Mouse (Mus musculus) myocyte (in vitro differentiated cells): ENCODE data around the gene Shc3. TPM values are rescaled to one million over a fixed set of nuclear protein-coding genes. Genes with fewer than 3 reads are reported as not detected.

Experiments
- H3K27me3 ChIP-seq: one replicate; pipeline ENCODE4 v1.6.1; 2011; ENCODE audit not compliant: control insufficient read depth, insufficient read depth, insufficient read length
- H3K36me3 ChIP-seq: one replicate; pipeline ENCODE4 v1.6.1; 2011; ENCODE audit not compliant: control insufficient read depth, insufficient read depth
- H3K4me2 ChIP-seq: one replicate; pipeline ENCODE4 v1.6.1; 2011; ENCODE audit warnings: low read depth, control low read depth
- H3K4me3 ChIP-seq: one replicate; pipeline ENCODE4 v1.5.1; 2011; ENCODE audit warnings: mild to moderate bottlenecking, control low read depth, moderate library complexity
- H3K79me2 ChIP-seq: one replicate; pipeline ENCODE4 v1.6.1; 2011; ENCODE audit not compliant: control insufficient read depth, insufficient read depth
- H3ac ChIP-seq: one replicate; pipeline ENCODE4 v1.6.1; 2011; ENCODE audit not compliant: control insufficient read depth, insufficient read length
- CEBPB ChIP-seq: IDR thresholded peaks from 2 replicates; pipeline ENCODE4 v1.6.1; 2011; ENCODE audit warnings: mild to moderate bottlenecking, moderate library complexity; ENCODE audit not compliant: poor library complexity, insufficient read depth, severe bottlenecking
- E2F4 ChIP-seq: IDR thresholded peaks from one replicate; pipeline ENCODE4 v1.6.1; 2011; ENCODE audit warnings: mild to moderate bottlenecking, control low read depth, moderate library complexity; ENCODE audit not compliant: insufficient read depth
- MAX ChIP-seq: IDR thresholded peaks from one replicate; pipeline ENCODE4 v1.6.1; 2011; ENCODE audit warnings: low read depth, mild to moderate bottlenecking, control low read depth
- MYOD1 ChIP-seq, 3 experiments: IDR thresholded peaks; one replicate each; pipeline ENCODE4 v1.6.1; 2011; ENCODE audit warnings: control low read depth in 2 of 3, low read depth in 2 of 3, mild to moderate bottlenecking in 2 of 3, moderate library complexity in 1 of 3; ENCODE audit not compliant: insufficient read length in 2 of 3, control insufficient read depth in 1 of 3
- MYOG ChIP-seq, 3 experiments: IDR thresholded peaks; one replicate each; pipeline ENCODE4 v1.6.1; 2011; ENCODE audit warnings: control low read depth in 2 of 3, low read depth in 2 of 3, mild to moderate bottlenecking in 2 of 3; ENCODE audit not compliant: insufficient read length in 2 of 3, control insufficient read depth in 1 of 3, insufficient read depth in 1 of 3
- POLR2A ChIP-seq: IDR thresholded peaks from one replicate; pipeline ENCODE4 v1.6.1; 2011; ENCODE audit warnings: low read depth, mild to moderate bottlenecking, control low read depth, moderate library complexity; ENCODE audit not compliant: insufficient read length
- POLR2AphosphoS2 ChIP-seq: IDR thresholded peaks from one replicate; pipeline ENCODE4 v1.6.1; 2011; ENCODE audit warnings: low read depth, control low read depth; ENCODE audit not compliant: insufficient read length
- REST ChIP-seq: IDR thresholded peaks from one replicate; pipeline ENCODE4 v1.6.1; 2011; ENCODE audit warnings: mild to moderate bottlenecking, control low read depth, moderate library complexity; ENCODE audit not compliant: insufficient read depth, insufficient read length
- SRF ChIP-seq: IDR thresholded peaks from one replicate; pipeline ENCODE4 v1.6.1; 2011; ENCODE audit warnings: low read depth; ENCODE audit not compliant: control insufficient read depth, insufficient read length
- TCF12 ChIP-seq: IDR thresholded peaks from one replicate; pipeline ENCODE4 v1.6.1; 2011; ENCODE audit warnings: mild to moderate bottlenecking, control low read depth; ENCODE audit not compliant: poor library complexity, insufficient read depth, severe bottlenecking
- TCF3 ChIP-seq: IDR thresholded peaks from one replicate; pipeline ENCODE4 v1.6.1; 2011; ENCODE audit warnings: low read depth, control low read depth; ENCODE audit not compliant: insufficient read length
- USF1 ChIP-seq: IDR thresholded peaks from one replicate; pipeline ENCODE4 v1.6.1; 2011; ENCODE audit warnings: low read depth, mild to moderate bottlenecking, control low read depth, moderate library complexity
- polyA plus RNA-seq: library from polyadenylated mRNA; unstranded; fragments of >200 nt; fragmentation: generic; extraction: Trizol; gene quantifications from one replicate; pipeline ENCODE4 v1.2.1, GENCODE M21; 2012; ENCODE audit warnings: missing spikeins

The Shc3 gene
- polyA plus RNA-seq, 1 experiment: 0.17 TPM

DNA sequence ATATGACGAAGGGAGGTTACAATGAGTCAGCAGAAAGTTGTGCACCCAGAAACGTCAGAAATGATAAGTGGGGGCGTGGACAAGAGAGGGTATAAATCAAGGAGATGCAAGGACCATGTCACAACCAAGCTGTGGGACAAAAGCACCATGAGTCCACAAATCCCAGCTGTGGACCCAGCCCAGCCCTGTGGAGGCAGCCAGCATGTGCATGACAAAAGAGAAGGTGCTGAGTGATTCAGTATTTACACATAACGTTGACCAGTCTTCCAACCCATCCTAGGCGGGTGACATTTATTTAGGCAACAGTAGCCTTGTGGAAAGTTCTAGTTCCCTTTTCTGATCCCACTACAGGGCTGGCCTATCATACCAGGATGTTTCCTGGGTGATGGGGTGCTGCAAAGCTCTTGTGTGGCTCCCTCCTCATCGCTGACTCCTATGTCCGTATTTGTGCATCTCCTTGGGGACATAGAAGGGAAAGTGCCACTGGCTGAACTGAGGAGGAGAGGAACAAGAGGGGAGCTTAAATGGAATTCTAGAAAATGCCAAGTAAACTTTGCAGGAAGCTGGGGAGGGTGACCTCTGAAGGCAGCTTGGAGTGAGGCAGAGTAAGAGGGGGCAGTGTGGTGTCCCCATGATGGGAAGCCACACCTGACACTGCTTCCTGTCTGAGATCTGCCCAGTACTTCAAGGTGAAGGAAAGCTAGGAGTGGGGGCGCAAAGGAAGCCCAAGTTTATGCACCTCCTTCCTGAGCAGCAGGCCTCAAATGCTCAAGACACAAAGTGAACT lies 77.4 kb downstream of the Shc3 start:
- Histone ChIP-seq H3ac (no peak overlapping the region), H3K79me2 (no peaks in the 10 kb centered on the region), H3K36me3 (no peaks in the 10 kb centered on the region), H3K27me3 (peaks cover 4% of the 10 kb centered on the region), H3K4me2 (no peak overlapping the region), H3K4me3 (no peak overlapping the region)
- TF ChIP-seq E2F4 (no peak), POLR2AphosphoS2 (no peak), POLR2A (no peak), MAX (no peak), SRF (no peak), MYOG (IDR thresholded peaks at IDR 0.05; ENCODE audit: control insufficient read depth in 1 of 3, insufficient read depth in 1 of 3, insufficient read length in 2 of 3, low read depth in 2 of 3) (no peak), TCF12 (no peak), TCF3 (no peak)

DNA sequence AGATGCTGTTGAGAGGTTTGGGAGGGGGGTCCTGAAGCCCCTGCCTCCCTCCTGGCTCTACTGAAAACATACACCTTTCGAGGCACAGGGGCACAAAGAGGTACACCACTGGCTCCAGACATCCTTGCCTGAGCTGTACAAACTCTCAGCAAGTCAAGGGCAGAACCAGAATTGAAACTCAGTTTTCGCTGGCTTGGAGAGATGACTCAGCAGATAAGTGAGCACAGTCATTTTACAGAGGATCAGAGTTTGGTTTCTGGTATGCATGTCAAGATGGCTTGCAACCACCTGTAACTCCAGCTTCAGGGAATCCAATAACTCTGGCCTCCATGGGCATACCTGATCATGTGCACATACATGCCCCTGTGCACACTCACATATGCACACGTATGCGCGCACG lies 79.0 kb downstream of the Shc3 start:
- Histone ChIP-seq H3K36me3 (no peaks in the 10 kb centered on the region), H3K4me2 (no peak overlapping the region), H3K79me2 (no peaks in the 10 kb centered on the region), H3K27me3 (peaks cover 6% of the 10 kb centered on the region), H3ac (no peak overlapping the region), H3K4me3 (no peak overlapping the region)
- TF ChIP-seq CEBPB (no peak), MYOD1 (IDR thresholded peaks at IDR 0.05; ENCODE audit: control insufficient read depth in 1 of 3, insufficient read length in 2 of 3, low read depth in 2 of 3) (no peak), POLR2A (no peak), TCF12 (no peak), MYOG (IDR thresholded peaks at IDR 0.05; ENCODE audit: control insufficient read depth in 1 of 3, insufficient read depth in 1 of 3, insufficient read length in 2 of 3, low read depth in 2 of 3) (no peak), MAX (no peak), USF1 (no peak), REST (no peak), TCF3 (no peak), POLR2AphosphoS2 (no peak), E2F4 (no peak), SRF (no peak)

DNA sequence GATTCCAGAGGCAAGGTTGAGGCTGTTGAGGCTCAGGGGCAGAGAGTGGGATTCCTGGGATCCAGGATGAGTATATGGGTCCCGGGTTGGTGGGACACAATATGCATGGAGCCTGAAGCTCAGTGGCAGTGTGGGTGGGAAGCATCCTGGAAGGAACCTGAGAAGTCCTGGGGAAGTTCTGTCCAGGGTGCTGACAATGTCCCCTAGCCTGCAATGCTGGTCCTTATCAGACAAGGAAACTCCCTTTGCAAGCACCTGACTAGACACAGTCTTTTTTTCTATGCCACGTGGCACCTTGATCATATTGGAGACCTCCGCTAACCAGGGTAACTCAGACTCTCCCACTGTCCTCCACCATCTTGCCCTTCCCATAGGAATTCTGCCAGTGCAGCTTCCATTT lies 80.3 kb downstream of the Shc3 start:
- Histone ChIP-seq H3K4me2 (no peak overlapping the region), H3ac (no peak overlapping the region), H3K4me3 (no peak overlapping the region), H3K36me3 (no peaks in the 10 kb centered on the region), H3K79me2 (no peaks in the 10 kb centered on the region), H3K27me3 (peaks cover 6% of the 10 kb centered on the region)
- peak; percentile 62 for TF ChIP-seq REST
- TF ChIP-seq MAX: no peak
- TF ChIP-seq POLR2AphosphoS2: no peak

DNA sequence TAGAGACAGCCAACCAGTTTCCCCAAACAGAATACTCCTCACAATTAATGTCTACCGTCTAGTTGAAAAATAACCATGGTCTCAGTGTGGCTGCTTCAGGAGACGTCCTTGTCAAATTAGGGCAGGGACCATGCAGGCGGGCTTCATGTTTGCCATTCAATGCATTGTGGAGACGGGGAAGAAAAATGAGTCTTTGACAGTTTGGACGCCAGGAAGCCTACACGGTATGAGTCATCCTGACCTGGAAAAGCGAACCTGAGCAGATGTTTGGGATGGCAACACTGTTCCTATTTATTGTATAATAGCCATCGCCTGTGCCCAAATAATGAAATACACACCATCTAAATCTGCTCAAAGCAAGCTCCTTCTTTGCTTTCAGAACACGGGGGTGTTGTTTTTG lies 83.9 kb downstream of the Shc3 start:
- Histone ChIP-seq H3K36me3 (no peaks in the 10 kb centered on the region), H3K4me3 (no peak overlapping the region), H3ac (no peak overlapping the region), H3K79me2 (no peaks in the 10 kb centered on the region), H3K4me2 (no peak overlapping the region), H3K27me3 (peaks cover 28% of the 10 kb centered on the region)
- TF ChIP-seq SRF (no peak), E2F4 (no peak), REST (no peak), MYOG (IDR thresholded peaks at IDR 0.05; ENCODE audit: control insufficient read depth in 1 of 3, insufficient read depth in 1 of 3, insufficient read length in 2 of 3, low read depth in 2 of 3) (no peak), USF1 (no peak), TCF3 (no peak), POLR2AphosphoS2 (no peak), CEBPB (no peak), MAX (no peak)

DNA sequence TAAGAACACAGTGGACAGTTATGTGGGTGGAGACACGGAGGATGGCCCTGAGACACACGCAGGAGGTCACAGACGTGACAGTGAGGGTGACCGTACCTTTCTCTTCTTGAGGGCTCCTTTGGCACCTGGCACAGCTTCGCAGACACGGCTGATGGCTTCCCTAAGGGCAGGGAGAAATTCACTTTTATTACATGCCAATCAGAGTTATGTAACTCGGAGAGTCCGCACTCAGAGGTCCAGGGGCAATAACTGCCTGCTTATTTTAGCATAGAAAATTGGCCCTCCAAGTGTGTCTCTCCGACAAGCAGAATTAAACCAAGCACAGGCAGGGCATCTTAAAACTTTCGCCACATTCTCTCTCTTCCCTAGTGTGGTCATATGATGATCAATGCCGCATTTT lies 86.4 kb downstream of the Shc3 start:
- Histone ChIP-seq H3K4me2 (no peak overlapping the region), H3K36me3 (no peaks in the 10 kb centered on the region), H3K79me2 (no peaks in the 10 kb centered on the region), H3K4me3 (no peak overlapping the region), H3ac (no peak overlapping the region), H3K27me3 (peaks cover 40% of the 10 kb centered on the region)
- no peak for TF ChIP-seq USF1
- no peak for TF ChIP-seq REST
- TF ChIP-seq TCF3: no peak
- TF ChIP-seq TCF12: no peak
- no peak for TF ChIP-seq CEBPB
- no peak for TF ChIP-seq SRF
- no peak for TF ChIP-seq MAX
- TF ChIP-seq POLR2AphosphoS2: no peak
- no peak for TF ChIP-seq POLR2A
